Mouse (Mus musculus) adrenal gland, adult 10 weeks (tissue): ENCODE measurements around the gene Zscan4c. TPM values are rescaled to one million over a fixed set of nuclear protein-coding genes. Genes with fewer than 3 reads are reported as not detected.

Source experiments
- polyA plus RNA-seq: library from polyadenylated mRNA; stranded (reverse); fragments of 350-450 nt; fragmentation: Illumina TruSeq; extraction: RNeasy Lipid Tissue Mini Kit (QIAGEN cat#74804); gene quantifications from one replicate; pipeline ENCODE4 v1.2.3, GENCODE M21; 2014; ENCODE audit warnings: low read depth, low replicate concordance

The Zscan4c gene
- not detected for polyA plus RNA-seq

DNA sequence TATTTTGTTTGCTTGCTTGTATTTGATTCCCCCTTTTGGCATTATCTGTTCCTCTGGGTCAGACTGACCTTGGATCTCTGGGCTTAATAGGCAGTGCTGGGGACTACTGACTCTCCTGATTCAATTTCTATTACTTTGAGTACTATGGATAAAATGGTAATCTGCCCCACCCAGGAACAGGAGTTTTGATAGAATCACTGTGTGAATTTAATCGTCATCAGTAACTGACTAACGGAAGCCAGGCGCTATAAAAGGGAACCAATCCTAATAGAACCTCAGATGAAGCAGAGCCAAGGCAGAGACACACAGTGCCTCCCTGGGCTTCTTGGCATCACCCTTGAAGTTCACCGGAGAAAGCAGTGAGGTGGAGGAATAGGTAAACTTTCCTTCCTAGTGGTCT lies at the start of gene Zscan4c:
TSS of gene Zscan4c (plus strand) at position 301 of the 400 bp plus-strand sequence.

Other genes starting within 250 kb of the Zscan4c start
- not detected for gene Zscan4b, start 100.7 kb upstream of the Zscan4c start, polyA plus RNA-seq
- not detected for gene Zscan4-ps1, start 63.9 kb downstream of the Zscan4c start, polyA plus RNA-seq
- gene Zscan4d, start 160.4 kb downstream of the Zscan4c start, polyA plus RNA-seq, result not detected